Mouse (Mus musculus): ENCODE measurements around the gene Scn2a. TPM values are rescaled to one million over a fixed set of nuclear protein-coding genes. Genes with fewer than 3 reads are reported as not detected.

Scn2a gene
- 14.8 and 15.4 TPM in 2 replicates for polyA plus RNA-seq (2016; fragmentation: Nextera tagmentation; extraction: Ambion mirVana)

DNA sequence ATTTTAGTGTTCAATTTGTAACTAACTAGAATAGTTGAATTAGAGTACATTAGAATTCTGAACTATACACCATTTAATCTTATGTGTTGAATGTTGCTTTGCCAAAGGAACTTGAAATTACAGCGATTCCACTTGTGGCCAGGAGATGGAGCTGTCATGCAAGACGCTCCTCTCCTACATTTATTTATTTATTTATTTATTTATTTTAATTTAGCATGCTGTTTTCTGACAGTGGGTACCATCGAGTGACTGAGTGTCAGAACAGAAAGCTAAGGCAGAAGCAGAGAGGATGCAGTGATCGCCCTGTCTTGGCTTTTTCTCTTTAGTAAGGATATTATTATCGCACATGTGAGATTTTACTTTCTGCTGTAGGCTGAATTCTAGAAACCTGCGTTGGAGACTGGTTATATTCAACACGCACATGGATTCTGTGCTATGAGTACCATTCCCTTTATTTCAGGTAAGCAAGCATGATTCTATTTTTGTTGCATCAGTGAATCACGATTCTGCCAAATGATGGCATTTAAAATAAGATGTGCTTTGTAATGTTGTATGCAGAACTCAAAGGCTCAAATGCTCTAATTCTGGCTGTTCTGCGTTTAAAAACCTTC is at the start of gene Scn2a:
Scn2a (plus strand) TSS at position 216 of the 611 bp plus-strand sequence.
- Histone ChIP-seq H3K4me1 (peaks cover 3% of the 10 kb centered on the region), H3K4me3 (peak within 1 kb of the TSS; percentile 28), H3K27me3 (no peaks in the 10 kb centered on the region), H3K9ac (replicated peaks) (peak within 1 kb of the TSS; percentile 1; the same call in 1 of the 2 replicates), H3K36me3 (no peaks in the 10 kb centered on the region), H3K4me2 (replicated peaks) (peak within 1 kb of the TSS; percentile 32), H3K9me3 (no peaks in the 10 kb centered on the region), H3K27ac (replicated peaks) (peak within 1 kb of the TSS; percentile 68)
- peak; percentile 45; the same call in 1 of the 2 replicates for ATAC-seq (ENCODE audit: low FRiP score, low read depth)
- 47% methylated on average over 9 of the region's 9 CpGs for WGBS

DNA sequence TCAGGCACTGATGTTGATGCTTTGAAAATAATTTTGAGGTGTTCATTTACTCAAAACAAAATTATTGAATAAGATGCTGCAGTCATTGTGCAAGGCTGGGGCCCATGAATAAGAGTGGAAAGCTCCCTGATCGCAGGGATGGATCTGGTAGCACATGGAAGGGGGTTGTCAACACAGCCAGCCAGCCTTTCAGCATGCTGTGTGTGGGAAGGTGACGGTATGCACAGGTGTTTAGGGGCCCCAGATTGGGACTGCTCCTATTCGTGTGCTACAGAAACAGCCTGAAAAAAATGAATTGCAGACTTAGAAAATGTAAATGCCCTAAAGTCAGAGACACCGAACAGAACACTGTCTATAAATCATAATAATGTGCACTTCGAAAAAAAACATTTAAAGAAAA is 32.9 kb upstream of the Scn2a start:
- H3K27ac ChIP-seq (replicated peaks) = no peak overlapping the region
- H3K27me3 ChIP-seq = no peaks in the 10 kb centered on the region
- no peaks in the 10 kb centered on the region for H3K36me3 ChIP-seq
- ATAC-seq (ENCODE audit: low FRiP score, low read depth) = no peak
- no peak overlapping the region for H3K4me2 ChIP-seq (replicated peaks)
- H3K4me1 ChIP-seq = no peaks in the 10 kb centered on the region
- H3K4me3 ChIP-seq = no peak overlapping the region
- no peaks in the 10 kb centered on the region for H3K9me3 ChIP-seq
- H3K9ac ChIP-seq (replicated peaks) = no peak overlapping the region
- 83% methylated on average over 5 of the region's 5 CpGs for WGBS

- no peaks in the 10 kb centered on the region for H3K9me3 ChIP-seq
- no peak overlapping the region for H3K27ac ChIP-seq (replicated peaks)
- no peak overlapping the region for H3K9ac ChIP-seq (replicated peaks)
- H3K36me3 ChIP-seq = no peaks in the 10 kb centered on the region
- H3K4me3 ChIP-seq = no peak overlapping the region
- H3K4me2 ChIP-seq (replicated peaks) = no peak overlapping the region
- ATAC-seq (ENCODE audit: low FRiP score, low read depth) = no peak
- H3K4me1 ChIP-seq = no peaks in the 10 kb centered on the region
- H3K27me3 ChIP-seq = no peaks in the 10 kb centered on the region
Measured at GRCm38 (mm10) chr2:65607813-65608212, 12.8 kb upstream of the Scn2a start.

DNA sequence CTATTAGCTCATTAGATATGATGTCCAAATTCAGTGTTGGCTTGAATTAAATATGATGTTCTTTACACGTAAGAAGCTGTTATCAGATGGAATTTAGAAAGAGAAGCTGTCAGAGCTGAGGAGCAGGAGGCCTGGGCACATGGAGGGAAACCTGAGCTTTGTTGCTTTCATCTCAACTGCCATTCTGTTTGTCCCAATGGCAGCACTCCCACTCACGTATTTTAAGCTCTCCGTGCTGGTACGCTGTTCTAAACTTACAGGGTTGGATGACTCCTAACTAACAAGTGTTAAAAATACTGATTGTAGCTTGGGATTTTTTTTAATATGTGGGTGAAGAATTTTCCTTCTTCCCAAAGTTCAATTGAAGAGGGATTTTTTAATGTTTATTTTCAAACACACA is 8.7 kb upstream of the Scn2a start:
- no peaks in the 10 kb centered on the region for H3K36me3 ChIP-seq
- no peak overlapping the region for H3K9ac ChIP-seq (replicated peaks)
- no peak overlapping the region for H3K4me3 ChIP-seq
- no peaks in the 10 kb centered on the region for H3K27me3 ChIP-seq
- no peak overlapping the region for H3K27ac ChIP-seq (replicated peaks)
- 86% methylated on average over 4 of the region's 4 CpGs for WGBS
- no peaks in the 10 kb centered on the region; the same call in 1 of the 2 replicates for H3K4me1 ChIP-seq
- H3K9me3 ChIP-seq = no peaks in the 10 kb centered on the region
- no peak overlapping the region for H3K4me2 ChIP-seq (replicated peaks)
- ATAC-seq (ENCODE audit: low FRiP score, low read depth) = no peak

DNA sequence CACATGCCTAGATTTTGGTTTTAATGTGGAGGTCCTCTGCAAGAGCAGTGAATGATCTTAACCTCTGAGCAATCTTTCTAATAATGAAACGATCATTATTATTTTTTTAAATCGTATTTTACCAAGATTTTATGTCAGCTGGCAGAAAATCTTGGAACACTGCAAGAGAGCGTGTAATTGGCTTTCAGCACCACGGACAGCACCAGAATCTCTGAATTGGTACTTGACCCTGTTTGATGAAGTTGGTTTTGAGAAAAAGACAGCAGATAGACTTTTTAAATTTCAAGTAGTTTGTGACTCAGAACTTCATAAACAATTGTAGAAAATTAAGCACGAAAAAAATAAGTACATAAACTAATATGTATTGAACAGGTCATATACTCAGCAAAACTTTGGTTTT is 790 bp upstream of the Scn2a start:
- 23% methylated on average over 5 of the region's 5 CpGs for WGBS
- no peak overlapping the region for H3K27ac ChIP-seq (replicated peaks)

DNA sequence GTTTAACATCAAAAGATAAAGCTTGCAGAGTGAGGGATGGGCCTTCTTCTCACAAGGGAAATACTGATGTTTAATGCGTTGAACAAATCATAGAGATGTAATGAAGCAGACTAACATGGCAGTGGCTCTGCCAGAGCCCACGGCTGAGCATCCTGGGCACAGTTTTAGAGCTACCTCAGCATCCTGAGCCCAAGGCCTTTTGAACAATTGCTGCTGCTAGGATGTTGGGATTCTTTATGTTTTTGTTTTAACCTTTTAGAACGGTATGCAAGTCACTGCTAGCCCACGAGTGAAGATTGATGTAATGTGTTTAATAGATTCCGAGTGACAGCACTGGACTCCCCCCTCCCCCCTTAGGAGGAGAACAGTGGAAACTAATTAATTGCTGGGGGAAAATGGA is 683 bp downstream of the Scn2a start:
- Histone ChIP-seq H3K9ac (replicated peaks) (0 out of 2 replicates have a peak overlapping the region, but pooled peaks have one; percentile 1), H3K27me3 (no peaks in the 10 kb centered on the region), H3K36me3 (no peaks in the 10 kb centered on the region), H3K27ac (replicated peaks) (peak overlapping the region; percentile 68), H3K9me3 (no peaks in the 10 kb centered on the region), H3K4me2 (replicated peaks) (peak overlapping the region; percentile 32), H3K4me3 (peak overlapping the region; percentile 28), H3K4me1 (peaks cover 3% of the 10 kb centered on the region)
- ATAC-seq (ENCODE audit: low FRiP score, low read depth) = peak; percentile 53
- WGBS = 40% methylated on average over 5 of the region's 5 CpGs

More for the DNA sequence above, 790 bp upstream of the Scn2a start:
- peaks cover 3% of the 10 kb centered on the region for H3K4me1 ChIP-seq
- no peak overlapping the region for H3K9ac ChIP-seq (replicated peaks)
- H3K4me3 ChIP-seq = no peak overlapping the region
- no peaks in the 10 kb centered on the region for H3K36me3 ChIP-seq
- no peaks in the 10 kb centered on the region for H3K27me3 ChIP-seq
- H3K4me2 ChIP-seq (replicated peaks) = no peak overlapping the region
- H3K9me3 ChIP-seq = no peaks in the 10 kb centered on the region
- ATAC-seq (ENCODE audit: low FRiP score, low read depth) = no peak

DNA sequence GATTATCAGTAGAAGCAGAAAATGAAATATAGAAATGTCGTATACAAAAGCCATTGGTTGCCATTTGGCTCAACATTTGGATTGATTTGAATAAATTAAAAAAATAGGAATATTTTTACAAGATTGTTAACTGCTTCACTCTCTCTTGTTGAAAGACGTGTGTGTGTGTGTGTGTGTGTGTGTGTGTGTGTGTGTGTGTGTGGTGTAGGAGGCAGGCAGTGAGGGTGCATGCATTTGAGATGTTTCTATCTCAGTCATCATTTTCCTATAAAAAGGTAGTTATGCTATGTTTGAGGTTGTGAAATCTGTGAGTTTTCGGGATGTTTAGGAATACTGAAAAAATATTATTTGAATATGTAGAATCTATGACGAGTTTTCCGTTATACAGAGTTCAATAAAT is 1.3 kb downstream of the Scn2a start:
- H3K4me3 ChIP-seq = peak overlapping the region; percentile 28
- no peaks in the 10 kb centered on the region for H3K36me3 ChIP-seq
- WGBS = 82% methylated on average over 5 of the region's 5 CpGs
- H3K27me3 ChIP-seq = no peaks in the 10 kb centered on the region
- peaks cover 3% of the 10 kb centered on the region; the same call in 1 of the 2 replicates for H3K4me1 ChIP-seq
- H3K9ac ChIP-seq (replicated peaks) = no peak overlapping the region
- H3K27ac ChIP-seq (replicated peaks) = no peak overlapping the region
- H3K4me2 ChIP-seq (replicated peaks) = peak overlapping the region; percentile 32
- ATAC-seq (ENCODE audit: low FRiP score, low read depth) = no peak
- H3K9me3 ChIP-seq = no peaks in the 10 kb centered on the region

DNA sequence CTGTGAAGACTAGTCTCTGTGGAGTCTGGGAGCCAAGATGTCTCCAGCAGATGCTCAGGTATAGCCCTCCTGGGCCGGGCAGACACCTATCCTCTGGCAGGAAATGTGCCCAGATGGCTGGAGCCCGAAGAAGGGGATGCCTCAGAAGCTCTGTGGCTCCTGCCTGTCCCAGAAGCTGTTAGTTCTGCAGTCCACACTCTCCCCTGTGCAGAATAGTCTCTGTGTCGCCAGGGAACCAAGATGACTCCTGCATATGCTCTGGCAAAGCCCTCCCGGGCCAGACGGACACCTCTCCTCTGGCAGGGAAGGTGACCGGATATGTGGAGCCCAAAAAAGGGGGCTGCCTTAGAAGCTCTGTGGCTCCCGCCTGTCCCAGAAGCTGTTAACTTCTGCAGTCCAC is 32.1 kb downstream of the Scn2a start:
- no peak overlapping the region for H3K9ac ChIP-seq (replicated peaks)
- H3K4me3 ChIP-seq = no peak overlapping the region
- no peak overlapping the region for H3K27ac ChIP-seq (replicated peaks)
- 85% methylated on average over 7 of the region's 7 CpGs for WGBS
- no peak for ATAC-seq (ENCODE audit: low FRiP score, low read depth)
- H3K4me2 ChIP-seq (replicated peaks) = no peak overlapping the region
- no peaks in the 10 kb centered on the region for H3K4me1 ChIP-seq
- H3K9me3 ChIP-seq = no peaks in the 10 kb centered on the region
- no peaks in the 10 kb centered on the region for H3K27me3 ChIP-seq
- no peaks in the 10 kb centered on the region for H3K36me3 ChIP-seq

DNA sequence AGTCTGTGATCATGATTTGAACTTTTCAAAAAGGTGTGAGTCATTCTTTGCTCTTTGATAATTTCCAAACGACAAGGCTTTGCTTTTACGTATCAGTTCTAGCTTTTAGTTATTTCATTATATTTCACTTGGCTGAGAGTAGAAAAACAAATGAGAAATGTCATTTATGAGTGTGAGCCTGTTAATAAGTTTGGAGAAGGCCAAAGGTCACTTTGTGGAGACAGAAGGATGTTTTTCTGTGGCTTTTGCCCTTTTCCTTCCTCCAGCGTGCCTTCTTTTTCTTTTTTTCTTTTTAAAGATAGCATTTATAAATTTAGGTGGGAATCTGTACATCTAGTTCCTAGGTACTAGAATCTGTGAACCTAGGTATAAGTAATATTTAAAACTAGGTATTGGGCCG is 36.5 kb downstream of the Scn2a start:
- Histone ChIP-seq H3K4me2 (replicated peaks) (no peak overlapping the region), H3K9ac (replicated peaks) (no peak overlapping the region), H3K9me3 (no peaks in the 10 kb centered on the region), H3K27me3 (no peaks in the 10 kb centered on the region), H3K4me1 (no peaks in the 10 kb centered on the region), H3K27ac (replicated peaks) (no peak overlapping the region), H3K36me3 (no peaks in the 10 kb centered on the region), H3K4me3 (no peak overlapping the region)
- 89% methylated on average over 4 of the region's 4 CpGs for WGBS
- no peak for ATAC-seq (ENCODE audit: low FRiP score, low read depth)

DNA sequence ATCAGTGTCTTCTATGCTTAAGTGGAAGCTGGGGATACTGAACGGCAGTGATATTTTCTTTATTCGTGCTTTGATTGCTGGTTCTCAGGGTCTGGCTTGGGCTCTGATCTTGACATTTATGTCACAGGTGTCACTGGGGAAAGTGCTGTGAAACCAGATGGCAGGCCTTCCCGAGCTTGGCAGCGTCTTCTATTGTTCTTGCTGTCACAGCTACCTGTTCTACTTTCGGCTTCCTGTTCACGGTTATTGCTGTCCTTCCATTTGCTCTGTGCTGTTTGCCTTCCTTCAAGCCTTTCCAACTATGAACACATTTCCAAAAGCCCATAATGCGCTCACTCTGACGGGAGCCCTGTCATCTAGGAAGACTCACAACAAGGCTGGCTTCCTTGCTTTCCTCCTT is 37.9 kb downstream of the Scn2a start:
- Histone ChIP-seq H3K9ac (replicated peaks) (no peak overlapping the region), H3K27ac (replicated peaks) (no peak overlapping the region), H3K9me3 (no peaks in the 10 kb centered on the region), H3K4me1 (no peaks in the 10 kb centered on the region), H3K36me3 (no peaks in the 10 kb centered on the region), H3K4me3 (no peak overlapping the region), H3K4me2 (replicated peaks) (no peak overlapping the region), H3K27me3 (no peaks in the 10 kb centered on the region)
- ATAC-seq (ENCODE audit: low FRiP score, low read depth) = no peak
- 87% methylated on average over 8 of the region's 8 CpGs for WGBS

DNA sequence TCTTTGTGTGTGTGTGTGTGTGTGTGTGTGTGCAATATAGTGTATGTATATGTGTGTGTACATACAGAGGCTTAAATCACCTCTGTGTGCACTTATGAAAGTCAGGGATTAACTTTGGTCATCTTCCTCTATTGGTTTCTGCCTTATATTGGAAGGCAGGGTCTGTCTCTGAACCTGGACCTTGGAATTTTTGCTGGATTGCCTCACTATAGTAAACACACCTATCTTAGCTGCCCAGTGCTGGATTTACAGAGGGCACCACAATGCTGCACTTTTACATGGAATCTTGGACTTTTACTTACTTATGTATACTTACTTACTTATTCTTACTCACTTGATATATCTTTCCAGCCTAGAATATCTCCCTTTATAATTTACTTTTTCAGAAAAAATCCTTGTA is 43.3 kb downstream of the Scn2a start:
- Histone ChIP-seq H3K4me2 (replicated peaks) (no peak overlapping the region), H3K4me1 (peaks cover 11% of the 10 kb centered on the region; the same call in 1 of the 2 replicates), H3K27me3 (no peaks in the 10 kb centered on the region), H3K36me3 (no peaks in the 10 kb centered on the region), H3K4me3 (no peak overlapping the region), H3K9ac (replicated peaks) (no peak overlapping the region), H3K27ac (replicated peaks) (0 out of 2 replicates have a peak overlapping the region, but pooled peaks have one; percentile 10), H3K9me3 (no peaks in the 10 kb centered on the region)
- no peak for ATAC-seq (ENCODE audit: low FRiP score, low read depth)

DNA sequence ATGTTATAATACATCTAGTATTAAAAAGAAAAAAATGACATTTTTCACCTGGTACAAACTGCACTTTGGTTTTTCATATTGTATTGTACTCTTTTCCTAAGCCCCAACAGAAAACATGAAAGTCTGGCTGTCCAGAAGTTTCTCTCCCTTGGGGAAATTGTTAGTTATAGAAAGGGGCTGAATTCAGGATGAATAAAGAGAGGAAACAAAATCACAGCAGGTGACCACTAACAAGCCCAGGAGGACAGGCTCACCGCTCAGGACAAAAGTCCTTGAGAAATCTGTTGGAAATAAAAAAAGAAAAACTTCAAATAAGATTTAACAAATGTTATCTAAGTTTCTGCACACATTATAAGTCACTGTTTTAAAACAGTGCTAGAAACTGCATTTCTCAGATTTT is 43.9 kb downstream of the Scn2a start:
- no peak overlapping the region for H3K9ac ChIP-seq (replicated peaks)
- ATAC-seq (ENCODE audit: low FRiP score, low read depth) = no peak
- no peak overlapping the region for H3K4me3 ChIP-seq
- no peaks in the 10 kb centered on the region for H3K36me3 ChIP-seq
- H3K27ac ChIP-seq (replicated peaks) = no peak overlapping the region
- WGBS = 21% methylated on average over 1 of the region's 1 CpGs
- no peaks in the 10 kb centered on the region for H3K9me3 ChIP-seq
- no peak overlapping the region for H3K4me2 ChIP-seq (replicated peaks)
- no peaks in the 10 kb centered on the region for H3K27me3 ChIP-seq
- peaks cover 12% of the 10 kb centered on the region; the same call in 1 of the 2 replicates for H3K4me1 ChIP-seq

DNA sequence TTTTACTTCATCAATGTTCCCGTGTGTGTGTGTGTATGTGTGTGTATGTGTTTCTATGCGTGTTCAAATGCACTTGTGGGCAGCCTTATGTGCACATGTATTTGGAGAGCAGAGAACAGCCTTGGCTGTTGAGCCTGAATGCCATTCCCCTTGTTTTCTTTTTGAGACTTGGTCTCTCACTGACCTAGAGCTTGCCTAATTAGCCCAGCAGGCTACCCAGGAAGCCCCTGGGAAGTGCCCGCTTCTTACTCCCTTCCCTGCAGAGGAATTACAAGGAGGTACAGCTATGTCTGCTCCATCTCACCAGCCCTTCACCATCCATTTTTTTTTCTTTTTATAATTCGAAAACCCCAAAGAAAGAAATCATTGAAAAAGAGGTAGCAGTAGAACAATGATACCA is 44.6 kb downstream of the Scn2a start:
- Histone ChIP-seq H3K4me3 (no peak overlapping the region), H3K9me3 (no peaks in the 10 kb centered on the region), H3K27me3 (no peaks in the 10 kb centered on the region), H3K36me3 (no peaks in the 10 kb centered on the region), H3K9ac (replicated peaks) (no peak overlapping the region), H3K27ac (replicated peaks) (no peak overlapping the region), H3K4me2 (replicated peaks) (no peak overlapping the region), H3K4me1 (peaks cover 14% of the 10 kb centered on the region; the same call in 1 of the 2 replicates)
- 0 out of 2 replicates have a peak, but pooled peaks have one; percentile 25 for ATAC-seq (ENCODE audit: low FRiP score, low read depth)
- 10% methylated on average over 4 of the region's 4 CpGs for WGBS

Measured in midbrain, embryonic 12.5 days (tissue).